Mouse (Mus musculus): ENCODE measurements at regions not wholly inside any gene's neighbourhood (a gene's known extent, or its start where the extent isn't known, plus 50 kb on each side); places are given as distances from the start of the nearest gene placed in this dataset.

DNA sequence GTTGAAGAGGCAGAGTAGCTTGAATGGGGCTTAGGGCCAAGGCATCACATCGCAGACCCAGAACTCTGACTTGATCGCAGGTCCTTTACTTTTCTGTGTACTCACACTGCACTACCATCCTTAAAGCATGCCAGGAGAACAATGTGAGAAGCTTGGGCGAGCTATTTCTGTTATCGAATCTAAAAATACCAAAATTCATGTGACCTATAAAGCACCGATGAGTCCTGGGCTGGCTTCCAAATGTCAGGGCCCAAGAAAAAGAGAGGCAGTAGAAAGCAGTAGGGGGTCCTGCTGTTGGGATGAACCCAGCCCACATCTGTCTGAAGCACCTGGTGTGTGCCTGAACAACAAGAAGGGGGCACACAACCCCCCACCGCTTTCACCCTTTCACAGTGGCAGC lies 874.3 kb upstream of the Fam160b2 start:
- in situ Hi-C loops (cut with MboI, MseI), result no loop called here

DNA sequence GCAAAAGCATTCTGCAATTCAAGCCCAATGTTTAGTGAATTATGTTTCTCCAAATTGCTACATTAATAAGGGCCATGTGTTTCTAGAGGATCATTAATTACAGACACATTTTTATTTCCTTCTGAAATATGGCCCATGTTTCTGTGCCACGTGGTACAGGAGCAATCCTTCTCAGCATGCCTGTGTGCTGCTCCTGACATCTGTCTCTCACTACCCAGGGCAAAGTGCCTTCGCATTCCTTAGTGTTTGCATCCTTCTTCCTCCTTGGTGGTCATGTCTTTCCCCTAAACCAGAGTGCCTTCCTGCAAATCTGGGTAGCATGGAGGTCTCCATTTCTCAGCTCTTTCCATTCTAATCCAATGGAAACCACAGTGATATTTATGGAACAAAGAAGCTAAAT lies 832.7 kb upstream of the Fam160b2 start:
- in situ Hi-C loops (cut with MboI, MseI), result no loop called here

All from T-helper 1 cell (primary cell).